Mouse (Mus musculus) intestine, embryonic 14.5 days (tissue): ENCODE data around the gene Mrpl48. TPM values are rescaled to one million over a fixed set of nuclear protein-coding genes. Genes with fewer than 3 reads are reported as not detected.

Experiments used
- ATAC-seq: fragments of 200-750 bp; cut with Nextera tagmentation; replicated peaks from 2 replicates; pipeline ENCODE4 v1.8.0; 2017; ENCODE audit warnings: low read depth, moderate number of reproducible peaks, moderate TSS enrichment, moderate library complexity; ENCODE audit not compliant: low FRiP score, low TSS enrichment
- DNase-seq: peaks from one replicate; pipeline ENCODE4 v3.0.0-alpha.2; 2018; ENCODE audit warnings: low spot score
- H3K27ac ChIP-seq: fragments of 300-500 bp; sonication (generic); 2 replicates; pipeline ENCODE4 v1.5.1; 2014; ENCODE audit warnings: low read depth, mild to moderate bottlenecking, control low read depth
- H3K27me3 ChIP-seq: fragments of 300-500 bp; sonication (generic); replicated peaks from 2 replicates; pipeline ENCODE4 v1.6.1; 2014; ENCODE audit warnings: low read length, control low read depth; ENCODE audit not compliant: control insufficient read depth, insufficient read depth
- H3K36me3 ChIP-seq: fragments of 300-500 bp; sonication (generic); 2 replicates; pipeline ENCODE4 v1.6.1; 2014; ENCODE audit warnings: low read length, control low read depth; ENCODE audit not compliant: control insufficient read depth, insufficient read depth
- H3K4me1 ChIP-seq: fragments of 300-500 bp; sonication (generic); replicated peaks from 2 replicates; pipeline ENCODE4 v1.6.1; 2014; ENCODE audit warnings: low read length, control low read depth, mixed read lengths; ENCODE audit not compliant: control insufficient read depth, insufficient read depth
- H3K4me2 ChIP-seq: fragments of 300-500 bp; sonication (generic); 2 replicates; pipeline ENCODE4 v1.6.1; 2014; ENCODE audit warnings: low read length
- H3K4me3 ChIP-seq: fragments of 300-500 bp; sonication (generic); 2 replicates; pipeline ENCODE4 v1.5.1; 2014; ENCODE audit warnings: low read depth, low read length, control low read depth, mixed read lengths
- H3K9ac ChIP-seq: fragments of 300-500 bp; sonication (generic); 2 replicates; pipeline ENCODE4 v1.6.1; 2014; ENCODE audit warnings: mild to moderate bottlenecking, low read length
- H3K9me3 ChIP-seq: fragments of 300-500 bp; sonication (generic); 2 replicates; pipeline ENCODE4 v1.6.1; 2016; ENCODE audit warnings: low read length, control low read depth; ENCODE audit not compliant: control insufficient read depth
- WGBS: fragments of 180-500 bp; shearing (Covaris S2); extraction: QIAGEN DNeasy Blood & Tissue Kit; methylation state at CpG from one replicate; pipeline ENCODE4 v1.1.7; 2014; 5-methylcytosine and 5-hydroxymethylcytosine counted together
- polyA plus RNA-seq: library from polyadenylated mRNA; unstranded; fragments of >200 nt; fragmentation: Nextera tagmentation; extraction: Ambion mirVana; gene quantifications from 2 replicates; pipeline ENCODE4 v1.2.1, GENCODE M21; 2014

The Mrpl48 gene
- polyA plus RNA-seq, 1 experiment from 2014 or later: 89.4 TPM

- DNase-seq: no peak
- no peak overlapping the region for H3K9ac ChIP-seq
- H3K9me3 ChIP-seq: no peaks in the 10 kb centered on the region
- no peak overlapping the region for H3K4me3 ChIP-seq
- no peaks in the 10 kb centered on the region for H3K27me3 ChIP-seq
- no peaks in the 10 kb centered on the region for H3K4me1 ChIP-seq
- H3K36me3 ChIP-seq: peaks cover 23% of the 10 kb centered on the region
- H3K4me2 ChIP-seq: no peak overlapping the region
- no peak overlapping the region for H3K27ac ChIP-seq
- WGBS: 58% methylated on average over 2 of the region's 2 CpGs
- ATAC-seq: no peak
Observed at GRCm38 (mm10) chr7:100501844-100502373, 106.2 kb downstream of the Mrpl48 start.

GRCm38 (mm10) chr7:100501027-100501843 lies 106.9 kb downstream of the Mrpl48 start:
- no peak overlapping the region for H3K9ac ChIP-seq
- H3K27ac ChIP-seq: no peak overlapping the region
- DNase-seq (no peak), ATAC-seq (no peak)
- H3K4me1 ChIP-seq: peaks cover 4% of the 10 kb centered on the region
- WGBS: 72% methylated on average over 6 of the region's 6 CpGs
- H3K27me3 ChIP-seq: no peaks in the 10 kb centered on the region
- H3K4me2 ChIP-seq: no peak overlapping the region
- H3K36me3 ChIP-seq: peaks cover 26% of the 10 kb centered on the region
- no peak overlapping the region for H3K4me3 ChIP-seq
- no peaks in the 10 kb centered on the region for H3K9me3 ChIP-seq

GRCm38 (mm10) chr7:100500276-100500977 lies 107.7 kb downstream of the Mrpl48 start:
- ATAC-seq (no peak), DNase-seq (no peak)
- Histone ChIP-seq H3K36me3 (peaks cover 26% of the 10 kb centered on the region), H3K27ac (no peak overlapping the region), H3K9me3 (no peaks in the 10 kb centered on the region), H3K9ac (no peak overlapping the region), H3K4me2 (no peak overlapping the region), H3K27me3 (no peaks in the 10 kb centered on the region), H3K4me3 (no peak overlapping the region), H3K4me1 (peaks cover 12% of the 10 kb centered on the region)
- WGBS: 72% methylated on average over 16 of the region's 16 CpGs

GRCm38 (mm10) chr7:100499465-100499864 lies 108.6 kb downstream of the Mrpl48 start:
- DNase-seq: no peak

GRCm38 (mm10) chr7:100497982-100498381 lies 110.1 kb downstream of the Mrpl48 start:
- H3K4me2 ChIP-seq: no peak overlapping the region
- DNase-seq (no peak), ATAC-seq (no peak)
- WGBS: 89% methylated on average over 13 of the region's 13 CpGs
- H3K27ac ChIP-seq: no peak overlapping the region
- no peaks in the 10 kb centered on the region for H3K9me3 ChIP-seq
- H3K4me1 ChIP-seq: peaks cover 31% of the 10 kb centered on the region
- H3K4me3 ChIP-seq: no peak overlapping the region
- peaks cover 26% of the 10 kb centered on the region for H3K36me3 ChIP-seq
- no peak overlapping the region for H3K9ac ChIP-seq
- no peaks in the 10 kb centered on the region for H3K27me3 ChIP-seq

More at GRCm38 (mm10) chr7:100499465-100499864, 108.6 kb downstream of the Mrpl48 start:
- H3K36me3 ChIP-seq: peaks cover 26% of the 10 kb centered on the region
- H3K4me3 ChIP-seq: no peak overlapping the region
- H3K9ac ChIP-seq: no peak overlapping the region
- no peak for ATAC-seq
- peaks cover 20% of the 10 kb centered on the region for H3K4me1 ChIP-seq
- H3K4me2 ChIP-seq: no peak overlapping the region
- H3K27me3 ChIP-seq: no peaks in the 10 kb centered on the region
- no peaks in the 10 kb centered on the region for H3K9me3 ChIP-seq
- H3K27ac ChIP-seq: no peak overlapping the region

- DNase-seq: no peak
- H3K36me3 ChIP-seq: peaks cover 26% of the 10 kb centered on the region
Observed at GRCm38 (mm10) chr7:100497402-100497801, 110.7 kb downstream of the Mrpl48 start.

GRCm38 (mm10) chr7:100496791-100497190 lies 111.3 kb downstream of the Mrpl48 start:
- Histone ChIP-seq H3K4me3 (no peak overlapping the region), H3K9me3 (no peaks in the 10 kb centered on the region), H3K36me3 (peaks cover 26% of the 10 kb centered on the region), H3K4me1 (peaks cover 39% of the 10 kb centered on the region), H3K27me3 (no peaks in the 10 kb centered on the region), H3K27ac (no peak overlapping the region), H3K4me2 (no peak overlapping the region), H3K9ac (no peak overlapping the region)
- no peak for ATAC-seq
- 97% methylated on average over 9 of the region's 9 CpGs for WGBS
- no peak for DNase-seq

More at GRCm38 (mm10) chr7:100497402-100497801, 110.7 kb downstream of the Mrpl48 start:
- Histone ChIP-seq H3K27me3 (no peaks in the 10 kb centered on the region), H3K9me3 (no peaks in the 10 kb centered on the region), H3K4me1 (peaks cover 36% of the 10 kb centered on the region), H3K9ac (no peak overlapping the region), H3K4me3 (no peak overlapping the region), H3K4me2 (no peak overlapping the region), H3K27ac (no peak overlapping the region)
- ATAC-seq: no peak
- 80% methylated on average over 4 of the region's 4 CpGs for WGBS

- H3K36me3 ChIP-seq: peaks cover 26% of the 10 kb centered on the region
- ATAC-seq (no peak), DNase-seq (no peak)
- peak overlapping the region; percentile 87 for H3K4me2 ChIP-seq
- H3K4me1 ChIP-seq: peaks cover 39% of the 10 kb centered on the region
- 71% methylated on average over 6 of the region's 6 CpGs for WGBS
- H3K27me3 ChIP-seq: no peaks in the 10 kb centered on the region
- H3K4me3 ChIP-seq: no peak overlapping the region
- H3K9ac ChIP-seq: peak overlapping the region; percentile 16; the same call in 1 of the 2 replicates
- no peaks in the 10 kb centered on the region for H3K9me3 ChIP-seq
- H3K27ac ChIP-seq: peak overlapping the region; percentile 69
Observed at GRCm38 (mm10) chr7:100496371-100496770, 111.7 kb downstream of the Mrpl48 start.
